Mouse (Mus musculus) c-Kit-positive CD71-negative TER-119-negative erythroid progenitor cells, embryonic 14.5 days (primary cell): ENCODE results near the gene Atxn7l1.

Experiments
- DNase-seq: peaks from one replicate; pipeline ENCODE4 v3.0.0-alpha.2; 2013; ENCODE audit warnings: low read depth

Gene Atxn7l1

GRCm38 (mm10) chr12:33183138-33183627 is 35.7 kb downstream of the Atxn7l1 start:
- no peak for DNase-seq

GRCm38 (mm10) chr12:33184137-33184536 is 36.6 kb downstream of the Atxn7l1 start:
- DNase-seq: no peak

DNA sequence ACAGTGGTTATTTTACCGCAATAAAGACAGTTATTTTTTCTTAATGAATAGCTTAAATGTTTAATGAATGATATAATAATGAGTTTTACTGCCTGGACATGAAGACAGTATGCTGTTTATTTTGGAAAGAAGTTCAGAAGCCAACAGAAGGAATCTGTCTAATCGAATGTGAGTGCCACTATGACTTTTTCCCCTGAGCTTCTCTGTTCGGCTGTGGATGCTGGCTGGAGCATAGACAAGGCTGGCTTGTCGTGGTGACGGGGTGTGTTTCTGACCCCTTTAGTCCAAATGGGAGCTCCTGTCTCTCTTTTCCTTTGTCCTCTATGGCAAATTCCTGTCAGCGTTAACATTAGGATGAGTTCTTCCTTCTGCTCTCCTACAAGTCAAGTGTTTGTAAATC is 37.6 kb downstream of the Atxn7l1 start:
- no peak for DNase-seq

- DNase-seq: no peak
Observed at GRCm38 (mm10) chr12:33186331-33186730, 38.8 kb downstream of the Atxn7l1 start.

DNA sequence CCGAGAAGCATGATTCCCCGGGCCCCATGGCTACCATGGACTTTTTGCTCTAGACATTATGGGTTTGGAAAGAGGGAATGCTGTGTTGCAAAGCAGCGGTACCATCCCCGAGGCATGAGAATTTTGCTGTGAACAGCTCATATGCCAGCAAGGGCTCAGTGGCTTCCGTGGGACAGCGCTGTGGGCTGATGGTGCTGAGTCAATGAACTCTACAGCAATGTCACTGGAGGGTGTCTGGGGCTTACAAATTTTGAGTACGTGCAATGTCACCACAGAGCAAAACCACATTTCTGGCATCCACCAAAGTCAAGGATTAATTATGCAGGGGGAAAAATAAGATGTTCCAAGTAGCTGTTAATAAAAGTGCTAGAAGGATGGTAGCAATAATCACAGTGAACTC is 42.6 kb downstream of the Atxn7l1 start:
- no peak for DNase-seq

DNA sequence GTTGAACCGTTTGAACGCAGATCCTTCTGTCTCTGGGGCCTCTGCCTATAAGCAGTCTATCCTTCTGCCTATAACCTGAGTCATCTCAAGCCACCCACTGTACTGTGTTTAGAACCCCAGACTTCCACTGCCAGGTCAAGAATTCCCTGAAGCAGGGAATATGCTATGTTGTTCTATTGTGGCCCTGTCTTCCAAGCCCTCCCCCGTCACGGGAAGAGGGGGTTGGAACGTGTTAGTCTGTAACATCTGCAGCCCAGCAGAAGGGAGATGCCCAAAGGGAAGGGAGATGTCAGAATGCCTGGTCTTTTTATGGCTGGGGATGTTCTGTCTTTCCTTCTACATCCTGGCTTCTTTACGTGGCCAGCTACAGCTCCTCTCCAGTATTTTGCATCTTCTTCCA is 43.1 kb downstream of the Atxn7l1 start:
- no peak for DNase-seq

GRCm38 (mm10) chr12:33193408-33193901 is 46.0 kb downstream of the Atxn7l1 start:
- peak; percentile 19 for DNase-seq

GRCm38 (mm10) chr12:33195175-33195574 is 47.7 kb downstream of the Atxn7l1 start:
- no peak for DNase-seq

DNA sequence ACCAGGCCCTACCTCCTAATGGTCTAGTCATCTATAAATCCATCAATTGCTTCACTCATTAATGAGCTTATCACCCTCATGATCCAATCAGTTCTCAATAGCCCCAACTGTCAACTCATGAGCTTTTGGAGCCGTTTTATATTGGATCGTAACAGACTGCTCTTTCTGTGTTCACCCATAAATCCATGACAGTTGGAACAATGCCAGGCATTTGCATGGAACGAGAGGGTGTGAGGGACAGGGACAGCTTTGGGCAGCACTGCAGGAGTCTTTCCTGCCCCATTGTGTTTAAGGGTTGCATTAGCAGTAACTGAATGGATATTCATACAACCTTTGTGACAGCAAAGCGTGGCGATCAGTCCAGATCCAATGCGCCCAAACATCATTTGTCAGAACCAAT is 49.8 kb downstream of the Atxn7l1 start:
- no peak for DNase-seq

DNA sequence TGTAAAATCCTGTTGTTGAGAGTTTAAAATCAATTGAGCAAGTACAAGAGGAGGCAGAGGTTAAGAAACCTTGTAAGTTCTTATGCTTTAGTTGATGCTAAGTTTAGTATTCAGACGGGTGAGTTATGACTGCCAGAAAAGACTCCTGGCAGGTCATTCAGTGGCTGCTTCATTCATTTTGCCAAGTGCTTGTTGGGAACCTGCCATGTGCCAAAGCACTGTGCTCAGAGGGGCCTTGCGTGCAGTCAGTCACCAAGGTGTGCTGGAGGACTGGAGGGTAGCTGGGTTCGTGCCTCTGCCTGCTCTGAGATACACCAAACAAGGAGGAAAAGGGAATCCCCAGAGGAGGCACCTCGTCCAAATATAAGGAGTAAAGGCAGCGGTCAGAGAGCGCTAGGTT is 50.3 kb downstream of the Atxn7l1 start:
- no peak for DNase-seq

GRCm38 (mm10) chr12:33201068-33201467 is 53.6 kb downstream of the Atxn7l1 start:
- DNase-seq: no peak

- no peak for DNase-seq
Observed at GRCm38 (mm10) chr12:33201491-33202210, 54.2 kb downstream of the Atxn7l1 start.

- no peak for DNase-seq
Observed at GRCm38 (mm10) chr12:33205255-33205654, 57.8 kb downstream of the Atxn7l1 start.

GRCm38 (mm10) chr12:33206300-33206699 is 58.8 kb downstream of the Atxn7l1 start:
- DNase-seq: no peak

GRCm38 (mm10) chr12:33210856-33211255 is 63.4 kb downstream of the Atxn7l1 start:
- no peak for DNase-seq

- DNase-seq: no peak
Observed at GRCm38 (mm10) chr12:33218215-33218859, 70.8 kb downstream of the Atxn7l1 start.

DNA sequence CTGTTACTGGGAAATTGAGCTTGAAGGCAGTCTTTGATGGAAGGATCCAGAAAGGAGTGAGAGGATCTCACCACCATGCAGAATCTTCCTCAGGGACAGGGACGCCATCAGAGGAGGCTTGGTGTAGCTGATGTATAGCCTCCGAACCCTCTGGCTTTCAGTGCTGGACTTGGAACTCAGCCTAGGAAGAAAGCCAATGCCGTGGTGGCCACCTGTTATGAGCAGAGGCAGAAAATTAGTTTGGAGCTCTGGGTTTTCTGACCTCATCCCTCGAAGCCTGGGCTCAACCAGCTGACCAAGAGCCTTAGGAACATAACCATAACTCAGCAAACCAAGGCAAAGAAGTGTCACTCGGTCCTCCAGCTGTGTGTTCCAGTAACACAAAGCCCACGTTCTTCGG is 71.9 kb downstream of the Atxn7l1 start:
- no peak for DNase-seq

DNA sequence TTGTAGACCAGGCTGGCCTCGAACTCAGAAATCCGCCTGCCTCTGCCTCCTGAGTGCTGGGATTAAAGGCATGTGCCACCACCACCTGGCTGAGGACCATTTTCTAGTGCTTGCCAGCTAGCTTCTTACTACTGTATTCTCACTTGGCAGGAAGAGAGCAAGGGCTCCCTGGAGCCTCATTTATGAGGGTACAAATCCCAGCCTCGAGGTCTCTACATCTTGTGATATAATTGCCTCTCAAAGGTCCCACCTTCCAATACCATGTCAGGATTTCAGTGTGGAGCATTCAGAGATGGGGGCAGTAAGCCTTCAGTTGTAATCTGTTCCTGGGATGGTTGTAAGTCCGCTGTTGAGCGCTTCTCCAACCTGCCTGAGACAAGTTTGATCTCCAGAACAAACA is 72.6 kb downstream of the Atxn7l1 start:
- no peak for DNase-seq

DNA sequence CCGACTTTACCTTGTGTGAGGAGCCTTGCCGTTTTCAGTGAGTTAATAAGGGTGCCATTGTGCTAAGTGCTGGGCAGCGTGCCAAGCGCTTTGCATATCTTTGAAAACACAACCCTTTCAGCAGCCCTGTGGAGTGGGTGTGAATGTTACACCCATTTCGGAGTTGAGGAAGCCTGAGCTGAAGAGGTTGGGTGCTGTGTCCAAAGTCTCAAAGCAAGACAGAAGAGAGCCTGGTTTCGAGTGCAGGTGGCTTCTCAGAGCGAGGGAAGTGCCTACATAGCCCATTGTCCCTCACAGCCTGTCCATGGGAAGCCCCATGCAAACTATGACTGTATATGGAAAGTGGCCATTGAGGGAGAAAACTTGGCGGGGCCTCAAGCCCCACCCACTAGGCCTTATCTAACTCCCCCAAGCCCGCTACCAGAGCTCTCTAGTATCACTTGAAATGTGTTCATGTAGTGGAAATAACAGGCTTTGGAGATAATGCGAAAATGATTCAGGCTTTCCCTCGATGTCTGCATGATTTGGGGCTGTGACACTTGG is 73.1 kb downstream of the Atxn7l1 start:
- DNase-seq: peak; percentile 58

DNA sequence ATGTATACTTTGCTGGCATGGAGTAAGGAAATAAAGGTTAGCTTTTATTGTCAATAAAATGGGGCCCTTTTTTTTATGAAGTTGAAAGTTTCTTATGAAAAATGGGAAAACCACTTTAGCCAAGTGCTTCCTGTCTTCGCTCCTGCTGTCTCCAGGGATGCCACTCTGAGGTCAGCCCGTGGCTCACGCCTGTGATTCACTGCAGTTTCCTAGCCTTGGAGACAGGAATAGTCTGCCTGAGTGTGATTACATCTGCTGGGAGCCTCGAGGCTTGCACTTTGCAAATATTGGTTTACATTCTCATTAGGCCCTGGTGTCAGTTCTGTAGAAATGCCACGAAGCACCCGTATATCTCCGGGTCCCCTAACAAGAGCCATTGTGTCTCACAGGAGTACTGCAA is 74.7 kb downstream of the Atxn7l1 start:
- no peak for DNase-seq

DNA sequence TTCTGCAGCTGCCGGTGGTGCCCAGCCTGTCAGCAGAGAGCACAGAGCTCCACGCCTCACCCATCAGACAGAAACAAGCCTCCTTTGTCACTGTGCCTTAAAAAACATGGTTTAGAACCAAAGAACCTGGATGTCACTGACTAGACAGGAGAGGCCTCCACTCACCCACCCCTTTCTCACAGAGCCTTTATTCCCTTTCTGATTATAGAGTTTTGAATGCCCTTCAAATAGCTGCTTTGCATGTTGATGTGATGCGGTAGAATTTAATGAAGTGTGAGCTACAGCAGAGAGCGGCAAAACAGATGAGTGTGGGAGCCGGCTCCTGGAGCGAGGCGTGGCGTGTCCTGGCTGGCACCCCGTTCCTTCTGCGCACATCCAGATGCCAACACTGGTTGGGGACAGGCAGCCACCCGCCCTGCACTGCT is 77.6 kb downstream of the Atxn7l1 start:
- no peak for DNase-seq

GRCm38 (mm10) chr12:33225978-33226377 is 78.5 kb downstream of the Atxn7l1 start:
- DNase-seq: no peak

GRCm38 (mm10) chr12:33226596-33226995 is 79.1 kb downstream of the Atxn7l1 start:
- no peak for DNase-seq
